Mouse (Mus musculus) heart, adult 2 months (tissue): ENCODE results near the gene Glis1. TPM values are rescaled to one million over a fixed set of nuclear protein-coding genes. Genes with fewer than 3 reads are reported as not detected.

Experiments used
- DNase-seq, 2 experiments: peaks; one replicate each; pipeline ENCODE4 v3.0.0; 2021
- H3K27ac ChIP-seq: fragments of 200-600 bp; 2 replicates; pipeline ENCODE4 v1.8.1; 2022
- H3K27me3 ChIP-seq: fragments of 200-500 bp; 2 replicates; pipeline ENCODE4 v1.6.1; 2012; ENCODE audit warnings: mild to moderate bottlenecking, low read length, inconsistent platforms, mixed read lengths; ENCODE audit not compliant: control insufficient read depth, insufficient read depth
- H3K36me3 ChIP-seq: fragments of 200-500 bp; 2 replicates; pipeline ENCODE4 v1.6.1; 2012; ENCODE audit warnings: low read length, inconsistent platforms; ENCODE audit not compliant: control insufficient read depth, insufficient read depth
- H3K4me1 ChIP-seq: fragments of 200-500 bp; 2 replicates; pipeline ENCODE4 v1.6.1; 2011; ENCODE audit warnings: low read length; ENCODE audit not compliant: control insufficient read depth, insufficient read depth
- H3K4me3 ChIP-seq: fragments of 200-600 bp; 2 replicates; pipeline ENCODE4 v1.8.1; 2022
- H3K79me2 ChIP-seq: fragments of 200-500 bp; replicated peaks from 2 replicates; pipeline ENCODE4 v1.6.1; 2012; ENCODE audit warnings: mild to moderate bottlenecking, inconsistent platforms, low read length, moderate library complexity, mixed read lengths; ENCODE audit not compliant: control insufficient read depth, insufficient read depth
- H3K9ac ChIP-seq: fragments of 200-500 bp; 2 replicates; pipeline ENCODE4 v1.6.1; 2012; ENCODE audit warnings: low read depth, mild to moderate bottlenecking, control low read depth, inconsistent platforms, low read length, mixed read lengths
- CTCF ChIP-seq: fragments of 200-600 bp; IDR thresholded peaks from 2 replicates; pipeline ENCODE4 v1.8.1; 2022; ENCODE audit warnings: antibody characterized with exemption, mild to moderate bottlenecking, moderate library complexity
- EP300 ChIP-seq: fragments of 200-500 bp; IDR thresholded peaks from 2 replicates; pipeline ENCODE4 v1.6.1; 2011; ENCODE audit warnings: low read depth, low read length, control low read depth; ENCODE audit not compliant: insufficient read depth
- POLR2A ChIP-seq: fragments of 200-500 bp; IDR thresholded peaks from 2 replicates; pipeline ENCODE4 v1.6.1; 2011; ENCODE audit warnings: mild to moderate bottlenecking, low read depth, low read length, control low read depth; ENCODE audit not compliant: insufficient read depth
- WGBS: fragments of 180-500 bp; shearing (Covaris S2); methylation state at CpG from one replicate; pipeline ENCODE4 v1.1.7; 2018; 5-methylcytosine and 5-hydroxymethylcytosine counted together
- intact Hi-C: fragments of 180-260 bp; cut with DNase I; formaldehyde crosslinking; loops from one replicate; pipeline ENCODE4 v1.15.1; 2025
- polyA plus RNA-seq: library from polyadenylated mRNA; depleted of rRNA; stranded (reverse); fragments of >200 nt; gene quantifications from 2 replicates; pipeline ENCODE4 v1.2.3, GENCODE M21; 2012
- total RNA-seq, 2 experiments: library from RNA; stranded (reverse); gene quantifications; 2 replicates each; pipeline ENCODE4 v1.2.3; 2021

Gene Glis1
- total and polyA plus RNA-seq, 3 experiments = 0.29 to 0.52 (median 0.30) TPM

DNA sequence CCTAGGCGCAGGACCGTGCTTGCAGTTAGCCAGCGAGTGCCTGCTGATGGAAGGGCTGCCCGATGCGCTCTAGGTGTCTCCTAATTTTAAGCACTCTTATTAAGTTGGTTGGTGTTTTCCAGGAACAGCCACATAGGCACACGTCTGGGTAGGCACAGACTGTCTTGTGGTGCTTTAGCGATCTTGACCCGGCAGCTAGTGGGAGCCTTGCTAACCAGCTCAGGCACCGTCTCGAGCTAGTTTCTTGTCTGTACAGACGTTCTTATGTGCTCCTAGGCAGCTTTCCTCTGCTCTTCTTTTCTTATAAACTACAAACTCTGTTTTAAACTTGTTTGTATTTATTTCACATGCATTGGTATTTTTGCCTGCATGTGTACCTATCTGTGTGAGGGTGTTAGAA is 9.2 kb downstream of the Glis1 start:
- Histone ChIP-seq H3K36me3 (no peaks in the 10 kb centered on the region), H3K4me3 (no peak overlapping the region), H3K27ac (no peak overlapping the region), H3K27me3 (no peaks in the 10 kb centered on the region), H3K9ac (no peak overlapping the region), H3K79me2 (no peaks in the 10 kb centered on the region), H3K4me1 (no peaks in the 10 kb centered on the region)
- WGBS = 77% methylated on average over 11 of the region's 11 CpGs
- TF ChIP-seq EP300 (no peak), POLR2A (no peak), CTCF (no peak)
- intact Hi-C loops = no loop called here
- DNase-seq = no peak

DNA sequence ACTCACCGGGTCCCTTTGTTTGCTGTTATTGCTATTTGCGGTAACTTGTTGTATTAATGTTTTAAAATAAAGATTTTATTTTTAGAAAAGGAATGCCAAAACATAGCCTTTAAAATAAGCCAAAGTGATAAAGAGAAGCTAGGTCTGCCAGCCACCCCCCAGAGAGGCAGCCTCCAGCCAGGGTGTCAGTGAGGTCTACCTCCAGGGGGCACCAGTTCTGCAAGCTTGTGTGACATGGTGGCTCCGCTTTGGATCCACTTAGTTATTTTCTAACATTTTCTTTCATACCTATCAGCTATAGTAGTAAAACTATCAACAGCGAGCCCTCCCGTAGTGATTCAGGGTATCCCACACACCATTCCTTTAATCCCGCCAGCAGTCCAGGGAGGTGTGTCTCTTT is 14.1 kb downstream of the Glis1 start:
- intact Hi-C loops = no loop called here
- Histone ChIP-seq H3K4me3 (no peak overlapping the region), H3K79me2 (no peaks in the 10 kb centered on the region), H3K36me3 (no peaks in the 10 kb centered on the region), H3K27ac (no peak overlapping the region), H3K27me3 (no peaks in the 10 kb centered on the region), H3K4me1 (no peaks in the 10 kb centered on the region), H3K9ac (no peak overlapping the region)
- DNase-seq = no peak
- WGBS = 81% methylated on average over 6 of the region's 6 CpGs
- TF ChIP-seq CTCF (peak; percentile 50), POLR2A (no peak)

DNA sequence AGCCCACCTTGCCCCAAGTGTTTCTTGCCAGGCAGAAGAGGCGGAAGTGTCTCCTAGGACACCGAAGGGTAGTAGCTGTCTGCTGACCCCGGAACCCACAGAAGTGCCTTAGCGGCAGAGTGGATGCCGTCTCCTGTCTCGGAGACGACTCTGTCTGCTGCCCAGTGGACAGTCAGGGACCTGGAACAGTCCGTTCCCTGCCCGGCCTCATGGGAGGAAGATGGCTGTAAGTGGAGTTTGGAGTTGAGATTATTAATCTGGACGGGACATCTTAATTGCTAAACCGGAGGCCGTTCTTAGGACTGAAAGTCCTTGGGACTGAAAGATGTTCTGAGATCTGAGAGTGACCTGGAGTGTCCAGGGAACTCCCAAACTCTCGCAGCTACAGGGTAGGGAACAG is 15.1 kb downstream of the Glis1 start:
- no peak for DNase-seq
- WGBS = 78% methylated on average over 13 of the region's 13 CpGs
- H3K79me2 ChIP-seq = no peaks in the 10 kb centered on the region

DNA sequence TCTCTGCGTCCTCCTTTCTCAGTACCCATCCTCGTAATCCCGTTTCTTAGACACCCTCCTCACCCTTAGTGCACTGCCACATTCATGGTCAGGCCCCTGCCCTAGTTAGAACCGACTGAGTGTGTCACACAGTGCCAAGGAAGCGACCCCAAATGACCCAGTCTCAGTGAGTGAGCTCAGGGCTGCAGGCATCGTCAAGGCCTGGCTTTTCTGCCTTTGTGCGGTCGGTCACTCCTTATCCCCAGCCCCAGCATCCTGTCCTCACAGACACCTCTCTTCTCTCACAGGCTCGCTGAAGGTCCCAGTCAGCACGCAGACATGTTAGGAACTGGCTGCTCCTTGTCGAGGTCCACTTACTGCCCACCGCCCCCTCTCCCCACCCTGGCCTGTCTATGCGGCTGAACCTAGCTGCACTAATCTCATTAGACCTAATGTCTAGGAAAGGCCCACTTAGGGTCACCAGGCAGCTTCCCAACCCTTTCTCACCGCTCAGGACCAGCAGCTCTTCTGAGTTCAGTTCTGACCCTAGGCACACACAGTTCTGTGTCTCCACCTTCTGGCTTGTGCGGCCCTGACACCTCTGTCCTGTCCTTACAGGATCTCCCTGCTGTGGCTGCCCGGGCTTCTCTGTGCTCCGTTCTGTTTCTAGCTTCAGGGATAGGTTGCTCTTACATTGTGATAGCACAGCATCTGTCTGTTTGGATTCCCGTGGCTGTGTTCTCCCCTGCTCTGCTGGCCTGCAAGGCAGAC is 18.1 kb downstream of the Glis1 start:
- Histone ChIP-seq H3K4me1 (no peaks in the 10 kb centered on the region), H3K4me3 (no peak overlapping the region), H3K9ac (no peak overlapping the region), H3K27ac (no peak overlapping the region), H3K36me3 (no peaks in the 10 kb centered on the region), H3K27me3 (no peaks in the 10 kb centered on the region), H3K79me2 (no peaks in the 10 kb centered on the region)
- no peak for DNase-seq
- TF ChIP-seq EP300 (no peak), CTCF (no peak), POLR2A (no peak)
- 73% methylated on average over 18 of the region's 18 CpGs for WGBS
- intact Hi-C loops = no loop called here

More for the DNA sequence above, 15.1 kb downstream of the Glis1 start:
- Histone ChIP-seq H3K9ac (no peak overlapping the region), H3K4me3 (no peak overlapping the region), H3K27me3 (no peaks in the 10 kb centered on the region), H3K27ac (no peak overlapping the region), H3K36me3 (no peaks in the 10 kb centered on the region), H3K4me1 (no peaks in the 10 kb centered on the region)
- intact Hi-C loops = no loop called here
- TF ChIP-seq EP300 (no peak), POLR2A (no peak), CTCF (no peak)

DNA sequence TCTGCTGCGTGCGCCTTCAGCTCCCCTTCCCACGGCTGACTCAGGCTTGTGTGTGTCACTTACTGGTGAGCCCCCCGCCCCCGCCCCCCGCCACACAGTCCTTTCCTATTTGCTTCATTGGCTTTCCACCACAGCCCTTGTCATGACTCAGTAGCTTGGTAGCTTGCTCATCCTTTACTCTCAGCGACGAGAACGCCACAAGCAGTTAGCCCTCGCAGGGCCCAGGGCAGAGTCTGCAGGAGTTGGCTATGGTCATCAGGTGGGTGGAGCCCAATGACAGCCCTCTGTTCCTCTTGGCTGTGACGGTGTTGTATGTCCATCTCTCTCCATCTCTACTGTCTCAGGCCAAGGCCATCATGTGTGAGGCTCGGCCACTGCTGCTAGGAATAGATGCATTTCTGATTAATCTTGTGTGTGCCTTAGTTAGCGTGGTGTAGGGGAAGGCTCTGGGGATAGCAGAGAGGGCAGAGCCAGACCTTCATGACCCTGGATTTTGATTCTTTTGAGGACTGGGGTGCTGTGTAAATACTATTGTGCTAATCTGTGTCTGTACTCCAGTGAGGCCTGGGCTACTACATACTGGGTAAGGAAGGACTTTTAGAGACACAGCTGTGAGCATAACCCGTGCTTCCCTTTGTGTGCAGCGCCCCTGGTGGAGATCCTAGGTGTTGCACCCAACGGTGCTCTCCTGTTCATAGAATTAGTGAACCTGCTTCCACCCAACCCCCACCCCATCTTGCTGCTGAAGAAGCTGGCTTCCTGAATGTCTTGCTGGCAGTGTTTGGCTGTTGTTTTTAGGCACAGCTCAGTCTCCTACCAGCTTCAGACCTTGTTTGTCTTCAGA is 19.0 kb downstream of the Glis1 start:
- H3K27me3 ChIP-seq = no peaks in the 10 kb centered on the region
- H3K4me3 ChIP-seq = no peak overlapping the region
- H3K9ac ChIP-seq = no peak overlapping the region
- H3K36me3 ChIP-seq = no peaks in the 10 kb centered on the region
- H3K79me2 ChIP-seq = no peaks in the 10 kb centered on the region
- no peak overlapping the region for H3K27ac ChIP-seq
- WGBS = 60% methylated on average over 16 of the region's 16 CpGs
- intact Hi-C loops = no loop called here
- no peaks in the 10 kb centered on the region for H3K4me1 ChIP-seq
- TF ChIP-seq POLR2A (no peak), CTCF (peak; percentile 90)
- DNase-seq = peak; percentile 56 to 76

DNA sequence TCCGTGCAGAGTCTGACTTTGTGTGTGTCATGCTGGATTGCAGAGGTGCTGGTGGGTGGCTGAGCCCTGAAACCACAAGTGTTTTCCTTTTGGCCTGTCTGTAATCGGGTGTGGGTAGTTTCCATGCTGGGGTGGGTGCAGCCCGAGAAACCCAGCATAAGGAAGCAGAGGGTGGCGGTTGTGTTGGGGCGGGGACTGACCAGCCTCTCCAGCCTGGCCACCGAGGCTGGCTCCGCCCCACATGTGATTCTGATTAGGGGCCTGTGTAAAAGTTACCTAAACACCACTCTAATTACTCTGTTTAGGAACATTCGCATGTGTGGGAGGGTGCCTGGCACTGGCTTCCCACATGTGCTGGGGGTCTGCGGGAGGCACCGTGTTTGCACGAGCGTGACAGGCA is 23.2 kb downstream of the Glis1 start:
- Histone ChIP-seq H3K36me3 (no peaks in the 10 kb centered on the region), H3K79me2 (no peaks in the 10 kb centered on the region), H3K9ac (no peak overlapping the region), H3K4me3 (no peak overlapping the region), H3K27me3 (no peaks in the 10 kb centered on the region; the same call in 1 of the 2 replicates), H3K4me1 (no peaks in the 10 kb centered on the region), H3K27ac (no peak overlapping the region)
- no peak for TF ChIP-seq CTCF
- TF ChIP-seq POLR2A = no peak
- no peak for TF ChIP-seq EP300
- 55% methylated on average over 12 of the region's 12 CpGs for WGBS
- DNase-seq = no peak
- intact Hi-C loops = no loop called here
